Mouse (Mus musculus): ENCODE data around the gene Dgkb.

The Dgkb gene

GRCm38 (mm10) chr12:38589951-38590350 lies 772.4 kb downstream of the Dgkb start:
- no peak for DNase-seq (ENCODE audit: low read depth in 2 of 2, low spot score in 2 of 2)

- no peak for DNase-seq (ENCODE audit: low read depth in 2 of 2, low spot score in 2 of 2)
Observed at GRCm38 (mm10) chr12:38593653-38594052, 776.1 kb downstream of the Dgkb start.

- no peak for DNase-seq (ENCODE audit: low read depth in 2 of 2, low spot score in 2 of 2)
Observed at GRCm38 (mm10) chr12:38594055-38594454, 776.5 kb downstream of the Dgkb start.

- no peak for DNase-seq (ENCODE audit: low read depth in 2 of 2, low spot score in 2 of 2)
Observed at GRCm38 (mm10) chr12:38596416-38597062, 779.0 kb downstream of the Dgkb start.

- DNase-seq (ENCODE audit: low read depth in 2 of 2, low spot score in 2 of 2), result no peak
Observed at GRCm38 (mm10) chr12:38598096-38598495, 780.6 kb downstream of the Dgkb start.

- DNase-seq (ENCODE audit: low read depth in 2 of 2, low spot score in 2 of 2), result no peak
Observed at GRCm38 (mm10) chr12:38600165-38600845, 782.8 kb downstream of the Dgkb start.

- DNase-seq (ENCODE audit: low read depth in 2 of 2, low spot score in 2 of 2), result no peak
Observed at GRCm38 (mm10) chr12:38608104-38608503, 790.6 kb downstream of the Dgkb start.

GRCm38 (mm10) chr12:38668265-38668664 lies 850.7 kb downstream of the Dgkb start:
- DNase-seq (ENCODE audit: low read depth in 2 of 2, low spot score in 2 of 2), result no peak
